Mouse (Mus musculus) liver, embryonic 18 days (tissue): ENCODE data around the gene Bex2. TPM values are rescaled to one million over a fixed set of nuclear protein-coding genes. Genes with fewer than 3 reads are reported as not detected.

Source experiments
- polyA plus RNA-seq: library from polyadenylated mRNA; depleted of rRNA; stranded (reverse); fragments of >200 nt; gene quantifications from 2 replicates; pipeline ENCODE4 v1.2.3, GENCODE M21; 2012; rRNA removed

The Bex2 gene
- polyA plus RNA-seq = 62.0 and 65.3 TPM in 2 replicates

GRCm38 (mm10) chrX:136068020-136068419 is at the start of gene Bex2:
TSS of gene Bex2 (minus strand) at chrX:136068236.

GRCm38 (mm10) chrX:136085155-136085554 is 17.1 kb upstream of the Bex2 start, which contains the start of gene Nxf3:
TSS of gene Nxf3 (minus strand) at chrX:136085255.

GRCm38 (mm10) chrX:136032799-136033763 is 35.0 kb downstream of the Bex2 start, which contains the start of gene Arxes1:
TSS of gene Arxes1 (plus strand) at chrX:136033367.

Other genes starting within 250 kb of the Bex2 start
- gene Gprasp2, start 229.2 kb downstream of the Bex2 start, polyA plus RNA-seq = 0.89 and 0.99 TPM in 2 replicates
- gene Arxes2, start 74.4 kb downstream of the Bex2 start, polyA plus RNA-seq = 11.0 and 11.1 TPM in 2 replicates
- gene Arxes1, start 34.9 kb downstream of the Bex2 start, polyA plus RNA-seq = 2.9 and 3.1 TPM in 2 replicates
- gene Nxf3, start 17.0 kb upstream of the Bex2 start, polyA plus RNA-seq = 0.29 and 0.37 TPM in 2 replicates
- gene Bex4, start 70.8 kb upstream of the Bex2 start, polyA plus RNA-seq = 75.6 and 83.5 TPM in 2 replicates
- 84.2 and 93.2 TPM in 2 replicates for gene Tceal8, start 104.1 kb upstream of the Bex2 start, polyA plus RNA-seq
- 29.0 and 35.8 TPM in 2 replicates for gene Tceal5, start 135.6 kb upstream of the Bex2 start, polyA plus RNA-seq
- 0.09 and 0.30 TPM in 2 replicates for gene Tceal7, start 146.5 kb upstream of the Bex2 start, polyA plus RNA-seq
- 153 and 182 TPM in 2 replicates for gene Bex1, start 147.3 kb upstream of the Bex2 start, polyA plus RNA-seq
- gene Tceal9, start 176.8 kb upstream of the Bex2 start, polyA plus RNA-seq = 161 and 162 TPM in 2 replicates
- gene Bex3, start 202.0 kb upstream of the Bex2 start, polyA plus RNA-seq = 204 and 221 TPM in 2 replicates